Mouse (Mus musculus) forebrain, embryonic 14.5 days (tissue): Measurements from ENCODE around the gene Mcts2. TPM values are rescaled to one million over a fixed set of nuclear protein-coding genes. Genes with fewer than 3 reads are reported as not detected.
"Not testable (repeated sequence)": the region's sequence is repeated elsewhere in the genome, so short reads cannot be mapped to it uniquely, and the experiment has no call there.

Experiments used
- ATAC-seq: fragments of 200-750 bp; cut with Nextera tagmentation; 2 replicates; pipeline ENCODE4 v1.8.0; 2017; ENCODE audit warnings: mild to moderate bottlenecking, moderate library complexity
- DNase-seq: peaks from one replicate; pipeline ENCODE4 v3.0.0-alpha.2; 2015; ENCODE audit warnings: low spot score
- H3K27ac ChIP-seq: fragments of 300-500 bp; sonication (generic); 2 replicates; pipeline ENCODE4 v1.5.1; 2014; ENCODE audit warnings: low read depth, mild to moderate bottlenecking, control low read depth, low read length, moderate library complexity
- H3K27me3 ChIP-seq: fragments of 300-500 bp; sonication (generic); replicated peaks from 2 replicates; pipeline ENCODE4 v1.6.1; 2014; ENCODE audit warnings: low read length, control low read depth, mixed read lengths; ENCODE audit not compliant: control insufficient read depth, insufficient read depth
- H3K36me3 ChIP-seq: fragments of 300-500 bp; sonication (generic); 2 replicates; pipeline ENCODE4 v1.6.1; 2014; ENCODE audit warnings: low read length, control low read depth; ENCODE audit not compliant: control insufficient read depth, insufficient read depth
- H3K4me1 ChIP-seq: fragments of 300-500 bp; sonication (generic); 2 replicates; pipeline ENCODE4 v1.6.1; 2014; ENCODE audit warnings: antibody characterized with exemption, low read length, control low read depth; ENCODE audit not compliant: control insufficient read depth, insufficient read depth
- H3K4me2 ChIP-seq: fragments of 300-500 bp; sonication (generic); 2 replicates; pipeline ENCODE4 v1.6.1; 2014; ENCODE audit warnings: mild to moderate bottlenecking, control low read depth, low read length
- H3K4me3 ChIP-seq: fragments of 300-500 bp; sonication (generic); 2 replicates; pipeline ENCODE4 v1.5.1; 2014; ENCODE audit warnings: low read depth, low read length, control low read depth
- H3K9ac ChIP-seq: fragments of 300-500 bp; sonication (generic); 2 replicates; pipeline ENCODE4 v1.6.1; 2014; ENCODE audit warnings: mild to moderate bottlenecking, low read length, control low read depth, moderate library complexity
- H3K9me3 ChIP-seq: fragments of 300-500 bp; sonication (generic); replicated peaks from 2 replicates; pipeline ENCODE4 v1.6.1; 2016; ENCODE audit warnings: low read length, control low read depth, mixed read lengths; ENCODE audit not compliant: control insufficient read depth
- WGBS: fragments of 180-500 bp; shearing (Covaris S2); extraction: QIAGEN DNeasy Blood & Tissue Kit; methylation state at CpG from one replicate; pipeline ENCODE4 v1.1.7; 2014; 5-methylcytosine and 5-hydroxymethylcytosine counted together
- polyA plus RNA-seq: library from polyadenylated mRNA; unstranded; fragments of >200 nt; fragmentation: Nextera tagmentation; extraction: Ambion mirVana; gene quantifications from 2 replicates; pipeline ENCODE4 v1.2.1, GENCODE M21; 2014

Gene Mcts2
- polyA plus RNA-seq, 1 experiment from 2014 or later, result 42.6 TPM

GRCm38 (mm10) chr2:152666191-152666590 lies 20.6 kb upstream of the Mcts2 start:
- H3K27me3 ChIP-seq, DNase-seq, H3K36me3 ChIP-seq, H3K9me3 ChIP-seq, H3K4me1 ChIP-seq, H3K9ac ChIP-seq, H3K4me3 ChIP-seq, H3K27ac ChIP-seq, H3K4me2 ChIP-seq, ATAC-seq: not testable (repeated sequence)
- 82% methylated on average over 3 of the region's 3 CpGs for WGBS

DNA sequence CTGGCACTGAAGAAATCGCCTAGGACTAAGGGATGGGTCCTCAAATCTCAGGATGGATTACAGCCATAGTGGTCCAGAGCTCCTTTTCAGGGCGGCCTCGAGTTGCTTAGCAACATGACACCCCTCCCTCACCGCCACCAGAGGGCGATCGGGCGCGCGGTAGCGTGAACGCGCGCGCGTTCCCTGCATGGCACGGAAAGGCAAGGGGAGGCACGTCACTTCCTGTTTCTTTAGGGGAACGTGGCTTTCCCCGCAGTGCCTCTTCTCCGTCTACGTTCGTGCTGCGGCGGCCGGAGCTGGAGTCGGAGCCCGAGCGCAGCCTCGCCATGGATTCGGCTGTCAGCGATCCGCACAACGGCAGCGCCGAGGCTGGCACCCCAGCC lies 17.6 kb upstream of the Mcts2 start, which contains the start of gene H13:
Gene H13, plus strand, starts transcription at position 206 of the 383 bp plus-strand sequence.
- H3K4me2 ChIP-seq, result peak within 1 kb of the TSS; percentile 88
- peak within 1 kb of the TSS; percentile 95 for H3K9ac ChIP-seq
- H3K27me3 ChIP-seq, result no peaks in the 10 kb centered on the region
- H3K36me3 ChIP-seq, result peaks cover 22% of the 10 kb centered on the region
- peaks cover 21% of the 10 kb centered on the region for H3K4me1 ChIP-seq
- no peaks in the 10 kb centered on the region for H3K9me3 ChIP-seq
- H3K27ac ChIP-seq, result peak within 1 kb of the TSS; percentile 96
- ATAC-seq (peak; percentile 85), DNase-seq (peak; percentile 97)
- under 1% methylated on average over 35 of the region's 35 CpGs for WGBS
- peak within 1 kb of the TSS; percentile 100 for H3K4me3 ChIP-seq

DNA sequence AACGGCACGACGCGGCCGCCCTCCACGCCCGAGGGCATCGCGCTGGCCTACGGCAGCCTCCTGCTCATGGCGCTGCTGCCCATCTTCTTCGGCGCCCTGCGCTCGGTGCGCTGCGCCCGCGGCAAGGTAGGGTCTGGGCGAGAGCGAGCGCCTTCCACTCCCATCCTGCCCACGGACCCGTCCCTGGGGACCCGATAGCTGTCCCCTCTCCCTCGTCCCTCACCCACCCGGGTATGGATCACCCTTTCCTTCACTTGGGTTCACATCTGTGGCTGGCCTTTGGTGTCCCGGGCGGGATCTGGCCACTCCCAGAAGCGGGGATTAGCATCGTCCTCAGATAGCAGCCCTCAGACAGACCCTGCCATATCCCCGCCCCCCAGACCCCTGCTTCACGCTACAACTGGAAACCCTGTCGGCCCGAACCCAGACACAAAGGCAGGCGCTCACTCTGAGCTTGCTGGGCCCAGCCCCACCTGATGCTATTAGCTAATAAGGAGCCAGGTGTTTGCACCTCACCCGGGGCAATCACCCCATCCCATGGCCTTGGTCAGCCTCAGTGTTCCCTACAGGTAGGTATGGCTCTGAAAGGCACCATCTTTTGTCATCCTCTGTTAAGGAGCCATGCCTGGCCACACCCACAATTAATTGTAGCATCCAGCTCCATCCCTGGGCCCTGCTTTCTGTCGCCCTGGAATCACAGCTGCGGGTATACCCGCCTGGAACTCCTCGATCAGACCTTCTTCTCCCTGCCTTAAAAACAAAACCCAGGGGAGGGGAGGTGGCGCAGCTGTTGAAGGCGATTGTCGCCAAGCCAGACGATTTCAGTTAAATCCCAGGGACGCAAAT lies 17.0 kb upstream of the Mcts2 start:
- peak; percentile 65 for DNase-seq
- H3K4me2 ChIP-seq, result peak overlapping the region; percentile 88
- peak overlapping the region; percentile 95 for H3K9ac ChIP-seq
- H3K36me3 ChIP-seq, result peaks cover 28% of the 10 kb centered on the region
- H3K27me3 ChIP-seq, result no peaks in the 10 kb centered on the region
- no peaks in the 10 kb centered on the region for H3K9me3 ChIP-seq
- peak overlapping the region; percentile 96 for H3K27ac ChIP-seq
- peaks cover 21% of the 10 kb centered on the region for H3K4me1 ChIP-seq
- H3K4me3 ChIP-seq, result peak overlapping the region; percentile 100
- WGBS, result under 1% methylated on average over 37 of the region's 46 CpGs
- peak; percentile 77 for ATAC-seq

DNA sequence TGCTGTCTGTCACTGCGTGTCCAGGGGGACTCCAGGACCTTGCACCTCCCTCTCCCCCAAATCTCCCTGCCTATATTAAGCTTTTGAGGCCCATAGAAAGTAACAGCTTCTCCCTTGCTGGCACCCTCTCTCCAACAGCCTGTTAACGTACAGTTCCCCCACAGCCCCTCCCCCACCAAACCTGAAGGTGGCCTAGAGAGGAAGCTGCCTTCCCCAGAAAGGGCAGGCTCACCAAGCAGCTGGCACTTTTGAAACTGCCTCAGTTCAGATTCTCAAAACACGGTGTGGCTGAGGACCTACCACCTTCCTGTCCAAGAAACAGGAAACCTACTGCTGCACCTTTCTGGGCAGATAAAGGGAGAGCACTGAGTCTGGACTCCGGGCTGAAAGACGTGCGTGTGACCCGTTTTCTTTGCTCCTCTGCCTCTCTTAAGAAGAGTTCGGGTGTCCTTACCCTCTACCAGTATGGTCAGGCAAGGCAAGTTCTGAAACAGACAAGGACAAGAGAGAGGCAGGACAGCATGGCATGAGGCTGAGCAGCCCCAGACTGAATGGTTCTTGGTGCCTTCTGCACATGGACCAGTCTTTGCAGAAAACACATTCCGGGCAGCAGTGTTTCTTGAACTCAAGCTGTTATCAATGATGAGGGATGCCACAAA lies 15.7 kb upstream of the Mcts2 start:
- DNase-seq, result peak; percentile 53
- Histone ChIP-seq H3K9me3 (no peaks in the 10 kb centered on the region), H3K4me2 (peak overlapping the region; percentile 88), H3K4me1 (peaks cover 21% of the 10 kb centered on the region), H3K4me3 (peak overlapping the region; percentile 100), H3K27me3 (no peaks in the 10 kb centered on the region), H3K9ac (peak overlapping the region; percentile 95), H3K36me3 (peaks cover 40% of the 10 kb centered on the region), H3K27ac (peak overlapping the region; percentile 96)
- 61% methylated on average over 9 of the region's 9 CpGs for WGBS
- peak; percentile 1; the same call in 1 of the 2 replicates for ATAC-seq

GRCm38 (mm10) chr2:152671642-152671999 lies 15.2 kb upstream of the Mcts2 start:
- no peaks in the 10 kb centered on the region for H3K9me3 ChIP-seq
- peaks cover 45% of the 10 kb centered on the region for H3K36me3 ChIP-seq
- peak overlapping the region; percentile 95 for H3K9ac ChIP-seq
- H3K4me3 ChIP-seq, result peak overlapping the region; percentile 100
- 35% methylated on average over 5 of the region's 5 CpGs for WGBS
- DNase-seq (peak; percentile 66), ATAC-seq (peak; percentile 33; the same call in 1 of the 2 replicates)
- no peaks in the 10 kb centered on the region for H3K27me3 ChIP-seq
- peak overlapping the region; percentile 88 for H3K4me2 ChIP-seq
- peaks cover 21% of the 10 kb centered on the region for H3K4me1 ChIP-seq
- peak overlapping the region; percentile 96 for H3K27ac ChIP-seq

DNA sequence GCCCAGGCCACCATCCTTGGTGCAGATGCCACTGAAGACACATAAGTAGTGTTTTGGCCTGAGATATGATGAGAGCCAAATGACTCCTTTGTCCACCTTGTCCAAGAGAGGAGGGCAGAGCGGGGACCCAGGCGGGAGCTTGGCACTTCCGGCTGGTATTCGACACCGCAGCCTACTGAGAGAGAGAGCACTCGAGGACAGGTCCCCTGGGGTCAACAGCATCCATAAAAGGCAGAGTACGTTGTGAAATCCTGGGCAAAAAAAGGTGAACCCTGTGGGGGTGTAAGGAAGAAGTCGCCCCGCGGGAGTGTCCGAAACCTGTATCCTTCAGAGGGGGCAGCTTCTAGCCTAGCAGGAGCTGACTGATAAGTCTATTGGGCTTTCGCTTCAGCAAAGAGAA lies 14.7 kb upstream of the Mcts2 start:
- no peaks in the 10 kb centered on the region for H3K9me3 ChIP-seq
- peaks cover 51% of the 10 kb centered on the region for H3K36me3 ChIP-seq
- peaks cover 21% of the 10 kb centered on the region for H3K4me1 ChIP-seq
- peak overlapping the region; percentile 100 for H3K4me3 ChIP-seq
- H3K4me2 ChIP-seq, result peak overlapping the region; percentile 88
- H3K9ac ChIP-seq, result peak overlapping the region; percentile 95
- no peak for DNase-seq
- ATAC-seq, result no peak
- H3K27ac ChIP-seq, result no peak overlapping the region
- H3K27me3 ChIP-seq, result no peaks in the 10 kb centered on the region
- 82% methylated on average over 12 of the region's 12 CpGs for WGBS

DNA sequence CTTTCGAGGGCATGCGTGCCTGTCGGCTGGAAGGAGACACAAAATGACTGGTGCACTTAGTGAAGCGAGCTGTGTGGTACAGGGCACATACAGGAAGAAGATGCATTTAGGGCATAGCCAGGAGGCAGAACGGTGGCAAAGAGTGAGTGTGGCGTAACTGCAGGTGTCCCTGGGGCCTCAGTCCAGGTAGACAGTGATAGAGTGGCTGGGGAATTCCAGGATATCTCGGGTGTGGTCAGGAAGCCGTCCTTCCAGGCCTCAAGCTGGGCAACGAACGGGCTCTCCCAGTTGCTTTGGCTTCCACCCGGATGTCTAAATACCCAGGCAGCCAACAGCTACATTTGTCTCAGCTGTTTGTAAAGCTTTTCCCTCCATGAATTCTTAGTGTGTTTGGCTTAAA lies 12.7 kb upstream of the Mcts2 start:
- H3K9me3 ChIP-seq, result no peaks in the 10 kb centered on the region
- ATAC-seq (no peak), DNase-seq (no peak)
- H3K36me3 ChIP-seq, result peaks cover 68% of the 10 kb centered on the region
- H3K27ac ChIP-seq, result no peak overlapping the region
- H3K4me2 ChIP-seq, result no peak overlapping the region
- no peak overlapping the region for H3K9ac ChIP-seq
- H3K27me3 ChIP-seq, result no peaks in the 10 kb centered on the region
- peaks cover 23% of the 10 kb centered on the region for H3K4me1 ChIP-seq
- no peak overlapping the region for H3K4me3 ChIP-seq
- 84% methylated on average over 11 of the region's 11 CpGs for WGBS

DNA sequence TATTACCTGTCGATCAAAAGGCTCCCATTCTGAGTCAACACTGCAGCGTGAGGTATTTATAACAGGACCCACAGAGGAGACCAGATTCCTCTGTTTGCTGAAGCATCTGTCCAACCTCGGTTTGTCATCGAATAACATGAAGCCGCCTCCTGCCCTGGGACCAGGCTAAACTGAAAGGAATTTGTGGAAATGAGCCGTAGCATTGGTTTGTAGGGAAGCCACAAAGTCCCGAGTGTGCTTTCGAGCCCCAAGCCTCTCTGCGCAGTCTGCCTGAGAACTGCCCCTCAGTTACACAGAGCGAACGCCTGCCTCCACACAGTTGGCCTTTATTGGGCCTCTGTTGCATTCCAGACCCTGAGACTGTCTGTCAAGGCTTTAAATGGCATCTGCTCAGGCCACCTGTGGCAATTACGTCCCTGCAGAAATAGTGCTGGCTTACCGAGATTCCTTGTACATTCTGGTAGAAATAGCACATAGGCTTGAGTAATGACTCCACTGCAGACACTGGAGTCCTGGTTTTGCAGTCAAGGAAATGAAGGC lies 11.5 kb upstream of the Mcts2 start:
- no peak overlapping the region for H3K27ac ChIP-seq
- ATAC-seq, result no peak
- 86% methylated on average over 13 of the region's 13 CpGs for WGBS
- H3K4me1 ChIP-seq, result peaks cover 23% of the 10 kb centered on the region
- no peak overlapping the region for H3K4me3 ChIP-seq
- no peak for DNase-seq
- H3K36me3 ChIP-seq, result peaks cover 80% of the 10 kb centered on the region
- H3K27me3 ChIP-seq, result no peaks in the 10 kb centered on the region
- H3K4me2 ChIP-seq, result no peak overlapping the region
- no peak overlapping the region for H3K9ac ChIP-seq
- H3K9me3 ChIP-seq, result no peaks in the 10 kb centered on the region
